Mouse (Mus musculus): Measurements from ENCODE around the gene Nms. TPM values are rescaled to one million over a fixed set of nuclear protein-coding genes. Genes with fewer than 3 reads are reported as not detected.

Nms gene
- total and polyA plus RNA-seq, 2 experiments from 2014 or later: 0.85 to 1.3 TPM

DNA sequence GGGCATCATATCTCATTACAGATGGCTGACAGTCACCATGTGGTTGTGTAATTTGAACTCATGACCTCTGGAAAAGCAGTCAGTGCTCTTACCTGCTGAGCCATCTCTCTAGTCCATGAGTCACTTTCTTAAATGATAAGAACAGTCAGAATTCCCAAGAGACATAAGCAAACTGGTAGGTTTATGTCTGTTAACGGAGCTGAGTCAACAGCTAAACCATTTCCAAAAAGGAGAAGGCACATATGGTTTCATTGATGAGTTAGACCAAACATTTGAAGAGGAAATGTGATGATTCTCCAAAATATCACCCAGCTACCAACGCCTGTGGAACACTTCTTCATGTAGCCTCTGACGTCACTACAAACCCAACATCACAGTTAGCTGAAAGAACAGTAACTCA lies 32.8 kb downstream of the Nms start:
- no peaks in the 10 kb centered on the region for H3K27me3 ChIP-seq (ENCODE audit: insufficient read depth, low read length)
- H3K4me1 ChIP-seq (ENCODE audit: insufficient read depth): no peaks in the 10 kb centered on the region
- no peak for DNase-seq
- no peaks in the 10 kb centered on the region for H3K36me3 ChIP-seq (ENCODE audit: insufficient read depth)
- no peaks in the 10 kb centered on the region for H3K9me3 ChIP-seq (ENCODE audit: low read length)
- WGBS: 75% methylated on average over 3 of the region's 3 CpGs
- no peak for ATAC-seq
- no peak overlapping the region for H3K27ac ChIP-seq (ENCODE audit: low read depth, low read length)
- no peak overlapping the region for H3K4me2 ChIP-seq (ENCODE audit: low read depth)
- no peak overlapping the region for H3K9ac ChIP-seq
- TF ChIP-seq CTCF (IDR thresholded peaks at IDR 0.05; ENCODE audit: low read depth): no peak
- H3K4me3 ChIP-seq (ENCODE audit: low read depth, low read length): no peak overlapping the region

- H3K4me2 ChIP-seq (ENCODE audit: low read depth): no peak overlapping the region
- no peaks in the 10 kb centered on the region for H3K27me3 ChIP-seq (ENCODE audit: insufficient read depth, low read length)
- H3K9me3 ChIP-seq (ENCODE audit: low read length): no peaks in the 10 kb centered on the region
- ATAC-seq (no peak), DNase-seq (no peak)
- H3K4me3 ChIP-seq (ENCODE audit: low read depth, low read length): no peak overlapping the region
- H3K36me3 ChIP-seq (ENCODE audit: insufficient read depth): no peaks in the 10 kb centered on the region
- 78% methylated on average over 9 of the region's 9 CpGs for WGBS
- H3K4me1 ChIP-seq (ENCODE audit: insufficient read depth): no peaks in the 10 kb centered on the region
- H3K9ac ChIP-seq: no peak overlapping the region
- H3K27ac ChIP-seq (ENCODE audit: low read depth, low read length): no peak overlapping the region
- TF ChIP-seq CTCF (IDR thresholded peaks at IDR 0.05; ENCODE audit: low read depth): no peak
Measured at GRCm38 (mm10) chr1:38972986-38973592, 34.1 kb downstream of the Nms start.

GRCm38 (mm10) chr1:38979953-38980352 lies 41.0 kb downstream of the Nms start:
- Histone ChIP-seq H3K4me3 (ENCODE audit: low read depth, low read length) (no peak overlapping the region), H3K36me3 (ENCODE audit: insufficient read depth) (no peaks in the 10 kb centered on the region), H3K27ac (ENCODE audit: low read depth, low read length) (no peak overlapping the region), H3K4me2 (ENCODE audit: low read depth) (no peak overlapping the region), H3K9me3 (ENCODE audit: low read length) (no peaks in the 10 kb centered on the region), H3K27me3 (ENCODE audit: insufficient read depth, low read length) (no peaks in the 10 kb centered on the region), H3K4me1 (ENCODE audit: insufficient read depth) (no peaks in the 10 kb centered on the region), H3K9ac (no peak overlapping the region)
- TF ChIP-seq CTCF (IDR thresholded peaks at IDR 0.05; ENCODE audit: low read depth): no peak
- 85% methylated on average over 7 of the region's 7 CpGs for WGBS
- ATAC-seq: no peak
- no peak for DNase-seq

GRCm38 (mm10) chr1:38983870-38984269 lies 44.9 kb downstream of the Nms start:
- no peak for TF ChIP-seq CTCF (IDR thresholded peaks at IDR 0.05; ENCODE audit: low read depth)
- Histone ChIP-seq H3K27ac (ENCODE audit: low read depth, low read length) (no peak overlapping the region), H3K4me2 (ENCODE audit: low read depth) (no peak overlapping the region), H3K4me1 (ENCODE audit: insufficient read depth) (peaks cover 7% of the 10 kb centered on the region; the same call in 1 of the 2 replicates), H3K4me3 (ENCODE audit: low read depth, low read length) (no peak overlapping the region), H3K27me3 (ENCODE audit: insufficient read depth, low read length) (no peaks in the 10 kb centered on the region), H3K36me3 (ENCODE audit: insufficient read depth) (no peaks in the 10 kb centered on the region), H3K9ac (no peak overlapping the region), H3K9me3 (ENCODE audit: low read length) (no peaks in the 10 kb centered on the region)
- ATAC-seq: no peak
- DNase-seq: no peak
- WGBS: 75% methylated on average over 2 of the region's 2 CpGs

DNA sequence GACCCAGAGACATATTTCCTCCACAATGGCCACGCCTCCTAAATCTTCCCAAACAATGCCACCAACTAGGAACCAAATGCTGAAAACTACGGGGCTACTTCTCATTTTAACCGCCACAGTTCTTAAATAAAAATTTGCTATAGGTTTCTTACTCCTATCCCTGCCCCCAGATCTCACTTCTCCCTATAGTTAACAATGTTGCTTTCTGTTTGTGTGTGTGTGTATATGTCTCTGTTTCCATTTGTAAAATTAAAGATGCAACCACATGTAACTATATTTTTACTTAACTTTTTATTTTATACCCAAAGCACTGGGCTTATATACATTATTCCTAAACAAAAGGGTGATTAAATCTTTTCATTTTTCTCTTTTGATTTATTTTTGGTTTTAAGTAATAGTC lies 46.4 kb downstream of the Nms start, which contains the start of gene Pdcl3:
TSS of gene Pdcl3 (plus strand) at position 301 of the 400 bp plus-strand sequence.
- H3K9me3 ChIP-seq (ENCODE audit: low read length): no peaks in the 10 kb centered on the region
- H3K27ac ChIP-seq (ENCODE audit: low read depth, low read length): no peak within 1 kb of the TSS
- TF ChIP-seq CTCF (IDR thresholded peaks at IDR 0.05; ENCODE audit: low read depth): no peak
- DNase-seq (no peak), ATAC-seq (no peak)
- H3K4me2 ChIP-seq (ENCODE audit: low read depth): no peak within 1 kb of the TSS
- H3K9ac ChIP-seq: no peak within 1 kb of the TSS
- H3K4me1 ChIP-seq (ENCODE audit: insufficient read depth): peaks cover 7% of the 10 kb centered on the region; the same call in 1 of the 2 replicates
- H3K27me3 ChIP-seq (ENCODE audit: insufficient read depth, low read length): no peaks in the 10 kb centered on the region
- H3K4me3 ChIP-seq (ENCODE audit: low read depth, low read length): no peak within 1 kb of the TSS
- H3K36me3 ChIP-seq (ENCODE audit: insufficient read depth): no peaks in the 10 kb centered on the region
- 84% methylated on average over 3 of the region's 3 CpGs for WGBS

- ATAC-seq: peak; percentile 99
- Histone ChIP-seq H3K27me3 (ENCODE audit: insufficient read depth, low read length) (no peaks in the 10 kb centered on the region), H3K4me1 (ENCODE audit: insufficient read depth) (peaks cover 7% of the 10 kb centered on the region; the same call in 1 of the 2 replicates), H3K27ac (ENCODE audit: low read depth, low read length) (peak overlapping the region; percentile 66), H3K4me3 (ENCODE audit: low read depth, low read length) (peak overlapping the region; percentile 73), H3K4me2 (ENCODE audit: low read depth) (peak overlapping the region; percentile 83), H3K9me3 (ENCODE audit: low read length) (no peaks in the 10 kb centered on the region), H3K36me3 (ENCODE audit: insufficient read depth) (peaks cover 8% of the 10 kb centered on the region), H3K9ac (peak overlapping the region; percentile 78)
- 5% methylated on average over 38 of the region's 38 CpGs for WGBS
- no peak for TF ChIP-seq CTCF (IDR thresholded peaks at IDR 0.05; ENCODE audit: low read depth)
- DNase-seq: peak; percentile 97
Measured at GRCm38 (mm10) chr1:38987080-38987864, 48.3 kb downstream of the Nms start.

GRCm38 (mm10) chr1:38987865-38988211 lies 48.9 kb downstream of the Nms start:
- H3K27me3 ChIP-seq (ENCODE audit: insufficient read depth, low read length): no peaks in the 10 kb centered on the region
- H3K9me3 ChIP-seq (ENCODE audit: low read length): no peaks in the 10 kb centered on the region
- DNase-seq: no peak
- peak overlapping the region; percentile 83 for H3K4me2 ChIP-seq (ENCODE audit: low read depth)
- peak overlapping the region; percentile 73 for H3K4me3 ChIP-seq (ENCODE audit: low read depth, low read length)
- under 1% methylated on average over 25 of the region's 25 CpGs for WGBS
- H3K9ac ChIP-seq: peak overlapping the region; percentile 78
- TF ChIP-seq CTCF (IDR thresholded peaks at IDR 0.05; ENCODE audit: low read depth): no peak
- H3K4me1 ChIP-seq (ENCODE audit: insufficient read depth): peaks cover 7% of the 10 kb centered on the region; the same call in 1 of the 2 replicates
- ATAC-seq: peak; percentile 81
- peaks cover 8% of the 10 kb centered on the region for H3K36me3 ChIP-seq (ENCODE audit: insufficient read depth)
- H3K27ac ChIP-seq (ENCODE audit: low read depth, low read length): peak overlapping the region; percentile 66
